Mouse (Mus musculus) E14TG2a.4 (cell line): Measurements from ENCODE around the gene Zfp866.

Experiments
- CTCF ChIP-seq: conservative IDR thresholded peaks from 2 replicates; pipeline ENCODE4 v1.5.1; 2014; ENCODE audit warnings: low read length
- POU5F1 ChIP-seq: IDR thresholded peaks from 2 replicates; pipeline ENCODE4 v1.6.1; 2014; ENCODE audit warnings: low read length, borderline replicate concordance

DNA sequence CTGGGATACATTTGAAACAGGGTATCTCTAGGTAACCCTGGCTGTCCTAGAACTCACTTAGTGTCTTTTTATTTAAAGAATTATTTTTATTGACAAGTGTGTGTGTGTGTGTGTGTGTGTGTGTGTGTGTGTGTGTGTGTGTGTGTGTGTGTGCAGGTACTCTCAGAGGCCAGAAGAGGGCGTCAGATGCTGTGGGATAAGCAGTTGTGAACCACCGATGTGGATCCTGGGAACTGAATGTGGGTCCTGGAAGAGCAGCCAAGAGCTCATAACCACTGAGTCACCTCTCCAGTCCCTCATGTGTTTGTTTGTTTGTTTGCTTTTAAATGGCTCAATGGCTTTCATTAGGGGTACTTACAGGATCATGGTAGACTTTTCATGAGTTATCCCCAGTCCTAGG lies 23.9 kb upstream of the Zfp866 start:
- TF ChIP-seq CTCF: peak; percentile 22; the same call in 1 of the 2 replicates
- no peak for TF ChIP-seq POU5F1
